Comparison of ENCODE assay signal across 8 mouse cellular contexts in genomic region chr11:3289302-3289802, GRCm38 (mm10). TPM values are rescaled to one million over a fixed set of nuclear protein-coding genes. Genes with fewer than 3 reads are reported as not detected.
DNase-seq lines count a peak whose midpoint lies in the region; ATAC-seq and TF ChIP-seq lines count a peak whose summit lies in the region.

No protein-coding gene starts in this region.

- H3K27me3 ChIP-seq in heart, embryonic 16.5 days (ENCODE audit: control insufficient read depth, insufficient read depth, low read length): no peaks in the 10 kb centered on the region
- H3K27me3 ChIP-seq in liver, postnatal 0 days (ENCODE audit: insufficient read depth, low read length): no peaks in the 10 kb centered on the region
- no peaks in the 10 kb centered on the region for H3K27me3 ChIP-seq in neural tube, embryonic 13.5 days

- no peaks in the 10 kb centered on the region for H3K9me3 ChIP-seq in heart, embryonic 16.5 days (replicated peaks; ENCODE audit: control insufficient read depth, low read length)
- no peaks in the 10 kb centered on the region for H3K9me3 ChIP-seq in liver, postnatal 0 days (ENCODE audit: low read length)
- no peaks in the 10 kb centered on the region for H3K9me3 ChIP-seq in neural tube, embryonic 13.5 days

- H3K4me2 ChIP-seq in heart, embryonic 16.5 days (ENCODE audit: low read depth, low read length): peak overlapping the region; percentile 95
- peak overlapping the region; percentile 100 for H3K4me2 ChIP-seq in liver, postnatal 0 days (ENCODE audit: low read depth, low read length)
- peak overlapping the region; percentile 98 for H3K4me2 ChIP-seq in neural tube, embryonic 13.5 days

- no peak; the same call in 1 of the 2 replicates for TF ChIP-seq EP300 in liver, postnatal 0 days (IDR thresholded peaks at IDR 0.05; ENCODE audit: low read depth)

- WGBS in heart, embryonic 16.5 days: 0% methylated on average over 37 of the region's 40 CpGs
- WGBS in liver, postnatal 0 days (ENCODE audit: insufficient replicate concordance): 0% methylated on average over 21 of the region's 40 CpGs
- under 1% methylated on average over 37 of the region's 40 CpGs for WGBS in neural tube, embryonic 13.5 days

- H3K4me1 ChIP-seq in heart, embryonic 16.5 days (ENCODE audit: control insufficient read depth, insufficient read depth, low read length): peaks cover 29% of the 10 kb centered on the region
- H3K4me1 ChIP-seq in liver, postnatal 0 days (ENCODE audit: insufficient read depth): peaks cover 51% of the 10 kb centered on the region
- peaks cover 49% of the 10 kb centered on the region for H3K4me1 ChIP-seq in neural tube, embryonic 13.5 days (replicated peaks)

- H3K4me3 ChIP-seq in heart, embryonic 16.5 days (ENCODE audit: low read length): peak overlapping the region; percentile 90
- H3K4me3 ChIP-seq in liver, postnatal 0 days (ENCODE audit: low read depth, low read length): peak overlapping the region; percentile 93
- peak overlapping the region; percentile 80 for H3K4me3 ChIP-seq in neural tube, embryonic 13.5 days

- 0 out of 2 replicates have a peak, but pooled peaks have one; percentile 6 for ATAC-seq in erythroblast, adult 5-6 weeks (replicated peaks; ENCODE audit: low FRiP score, poor library complexity, severe bottlenecking)
- ATAC-seq in heart, embryonic 16.5 days (replicated peaks; ENCODE audit: extremely low read depth, insufficient read depth, low FRiP score): peak; percentile 81
- ATAC-seq in liver, postnatal 0 days: peak; percentile 62
- peak; percentile 86 for ATAC-seq in neural tube, embryonic 13.5 days (ENCODE audit: low read depth)

- DNase-seq in B cell, adult 2 months: peak; percentile 60 to 61
- DNase-seq in adrenal gland, postnatal 14 days: peak; percentile 92
- DNase-seq in kidney, postnatal 14 days: peak; percentile 91
- DNase-seq in liver, postnatal 0 days: peak; percentile 79
- peak; percentile 84 for DNase-seq in testis, postnatal 10 days (ENCODE audit: low spot score)

- peaks cover 8% of the 10 kb centered on the region for H3K36me3 ChIP-seq in heart, embryonic 16.5 days (ENCODE audit: control insufficient read depth, insufficient read depth)
- peaks cover 11% of the 10 kb centered on the region for H3K36me3 ChIP-seq in liver, postnatal 0 days (replicated peaks; ENCODE audit: insufficient read depth, low read length)
- peaks cover 11% of the 10 kb centered on the region for H3K36me3 ChIP-seq in neural tube, embryonic 13.5 days

- peak overlapping the region; percentile 99 for H3K9ac ChIP-seq in heart, embryonic 16.5 days (ENCODE audit: low read length)
- H3K9ac ChIP-seq in liver, postnatal 0 days (replicated peaks): peak overlapping the region; percentile 95
- H3K9ac ChIP-seq in neural tube, embryonic 13.5 days: peak overlapping the region; percentile 98

- peak overlapping the region; percentile 100 for H3K27ac ChIP-seq in heart, embryonic 16.5 days (ENCODE audit: low read length)
- peak overlapping the region; percentile 99 for H3K27ac ChIP-seq in liver, postnatal 0 days (ENCODE audit: low read depth)
- H3K27ac ChIP-seq in neural tube, embryonic 13.5 days (replicated peaks): peak overlapping the region; percentile 100

- no peak for TF ChIP-seq CTCF in liver, postnatal 0 days (IDR thresholded peaks at IDR 0.05; ENCODE audit: low read depth)

RNA-seq across cellular contexts. Expression of gene Patz1, which starts 0.7 kb away (rescaled TPM):
- total RNA-seq in adrenal gland, postnatal 14 days (2021): 31.6 and 38.3 TPM in 2 replicates
- total RNA-seq in erythroblast, adult 5-6 weeks (2015; ENCODE audit: low replicate concordance): 18.0 and 18.6 TPM in 2 replicates
- 13.5 and 22.2 TPM in 2 replicates for total RNA-seq in erythroblast, adult 5-6 weeks (2017; ENCODE audit: low replicate concordance)
- polyA plus RNA-seq in heart, embryonic 16.5 days (2015; fragmentation: Nextera tagmentation; extraction: Ambion mirVana): 25.7 and 26.3 TPM in 2 replicates
- 8.6 and 8.8 TPM in 2 replicates for polyA plus RNA-seq in liver, postnatal 0 days (2015; fragmentation: Nextera tagmentation; extraction: Ambion mirVana)
- 62.2 and 69.6 TPM in 2 replicates for polyA plus RNA-seq in neural tube, embryonic 13.5 days (2015; fragmentation: Nextera tagmentation; extraction: Ambion mirVana)

RNA-seq across cellular contexts. Expression of gene Drg1, which starts 23.1 kb away (rescaled TPM):
- total RNA-seq in adrenal gland, postnatal 14 days (2021): 93.9 and 95.9 TPM in 2 replicates
- total RNA-seq in erythroblast, adult 5-6 weeks (2015; ENCODE audit: low replicate concordance): 54.8 and 79.9 TPM in 2 replicates
- total RNA-seq in erythroblast, adult 5-6 weeks (2017; ENCODE audit: low replicate concordance): 66.1 and 97.9 TPM in 2 replicates
- 166 and 198 TPM in 2 replicates for polyA plus RNA-seq in heart, embryonic 16.5 days (2015; fragmentation: Nextera tagmentation; extraction: Ambion mirVana)
- polyA plus RNA-seq in liver, postnatal 0 days (2015; fragmentation: Nextera tagmentation; extraction: Ambion mirVana): 83.1 and 84.7 TPM in 2 replicates
- 231 and 270 TPM in 2 replicates for polyA plus RNA-seq in neural tube, embryonic 13.5 days (2015; fragmentation: Nextera tagmentation; extraction: Ambion mirVana)

RNA-seq across cellular contexts. Expression of gene Pik3ip1, which starts 40.8 kb away (rescaled TPM):
- 11.1 and 24.2 TPM in 2 replicates for total RNA-seq in adrenal gland, postnatal 14 days (2021)
- total RNA-seq in erythroblast, adult 5-6 weeks (2015; ENCODE audit: low replicate concordance): 0.77 and 2.9 TPM in 2 replicates
- total RNA-seq in erythroblast, adult 5-6 weeks (2017; ENCODE audit: low replicate concordance): 3.5 and 3.8 TPM in 2 replicates
- polyA plus RNA-seq in heart, embryonic 16.5 days (2015; fragmentation: Nextera tagmentation; extraction: Ambion mirVana): 40.9 and 41.1 TPM in 2 replicates
- 2.4 and 2.5 TPM in 2 replicates for polyA plus RNA-seq in liver, postnatal 0 days (2015; fragmentation: Nextera tagmentation; extraction: Ambion mirVana)
- polyA plus RNA-seq in neural tube, embryonic 13.5 days (2015; fragmentation: Nextera tagmentation; extraction: Ambion mirVana): 26.5 and 29.7 TPM in 2 replicates

Comparison
In these comparisons a context has a peak if more than half of its experiments do, and no peak if none do; other contexts are left out.
1. Peak in every context shown above with its lines: DNase-seq, ATAC-seq, H3K4me3 ChIP-seq and H3K27ac ChIP-seq.
2. ATAC-seq: peak in every context shown above with its lines; median percentile 86 in neural tube, embryonic 13.5 days; 81 in heart, embryonic 16.5 days; 62 in liver, postnatal 0 days; 6 in erythroblast, adult 5-6 weeks.